In the genomic region with DNA sequence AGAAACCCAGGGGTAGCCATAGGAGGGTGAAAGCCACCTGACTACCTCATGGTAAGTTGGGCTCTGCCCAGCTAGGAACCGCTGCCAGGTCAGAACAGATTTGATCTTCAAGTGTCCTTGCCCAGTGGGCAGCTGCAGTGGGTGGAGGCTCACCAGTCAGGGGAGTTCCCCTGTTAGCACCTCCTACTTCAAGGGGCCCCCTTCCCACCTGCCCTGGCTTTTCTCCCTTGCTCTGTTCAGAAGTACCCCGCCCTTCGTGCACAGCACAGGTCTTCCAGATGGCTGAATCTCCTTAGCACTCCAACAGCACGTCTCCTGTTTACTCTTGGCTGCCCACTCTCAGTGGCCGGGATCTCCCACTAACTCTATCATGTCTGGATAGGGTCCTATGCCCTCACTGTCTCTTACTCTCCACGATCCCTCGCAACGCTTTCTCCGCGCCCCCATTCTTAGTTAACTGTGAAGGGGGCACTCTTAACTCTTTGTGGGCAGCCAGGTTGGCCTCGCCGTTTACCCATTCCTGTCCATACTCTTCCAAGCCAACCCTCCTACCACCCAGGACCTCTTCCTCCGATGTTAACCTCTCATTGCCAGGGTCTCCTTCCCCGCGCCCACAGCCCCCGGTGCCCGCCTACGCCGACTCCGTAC, we compare ENCODE assay signal across 7 mouse cellular contexts. TPM values are rescaled to one million over a fixed set of nuclear protein-coding genes. Genes with fewer than 3 reads are reported as not detected.
DNase-seq lines count a peak whose midpoint lies in the region; ATAC-seq and TF ChIP-seq lines count a peak whose summit lies in the region.

No protein-coding gene starts in this region.

- peaks cover 23% of the 10 kb centered on the region for H3K4me1 ChIP-seq in hindbrain, embryonic 15.5 days (replicated peaks)
- H3K4me1 ChIP-seq in limb, embryonic 11.5 days (ENCODE audit: control insufficient read depth, insufficient read depth, low read length) = peaks cover 4% of the 10 kb centered on the region; the same call in 1 of the 2 replicates
- peaks cover 40% of the 10 kb centered on the region for H3K4me1 ChIP-seq in midbrain, embryonic 10.5 days
- H3K4me1 ChIP-seq in spleen, adult 2 months (ENCODE audit: control insufficient read depth, insufficient read depth, insufficient read length) = peaks cover 3% of the 10 kb centered on the region; the same call in 1 of the 2 replicates

- H3K27me3 ChIP-seq in hindbrain, embryonic 15.5 days = no peaks in the 10 kb centered on the region
- H3K27me3 ChIP-seq in limb, embryonic 11.5 days (ENCODE audit: control insufficient read depth, insufficient read depth, low read length) = no peaks in the 10 kb centered on the region
- peaks cover 27% of the 10 kb centered on the region for H3K27me3 ChIP-seq in midbrain, embryonic 10.5 days (ENCODE audit: low read depth, poor library complexity, severe bottlenecking)
- H3K27me3 ChIP-seq in spleen, adult 2 months (ENCODE audit: control insufficient read depth, insufficient read depth, low read length) = no peaks in the 10 kb centered on the region

- peak overlapping the region; percentile 57 for H3K9ac ChIP-seq in hindbrain, embryonic 15.5 days
- peak overlapping the region; percentile 52 for H3K9ac ChIP-seq in limb, embryonic 11.5 days (ENCODE audit: low read length)

- TF ChIP-seq CTCF in gastrocnemius, adult 2 months (IDR thresholded peaks at IDR 0.05) = no peak
- no peak for TF ChIP-seq CTCF in spleen, adult 2 months (IDR thresholded peaks at IDR 0.05; ENCODE audit: extremely low read depth, insufficient read depth, insufficient read length, insufficient replicate concordance)

- H3K27ac ChIP-seq in gastrocnemius, adult 2 months = peak overlapping the region; percentile 98
- peak overlapping the region; percentile 70 for H3K27ac ChIP-seq in hindbrain, embryonic 15.5 days (replicated peaks)
- H3K27ac ChIP-seq in limb, embryonic 11.5 days (replicated peaks; ENCODE audit: low read depth, low read length) = no peak overlapping the region
- peak overlapping the region; percentile 74 for H3K27ac ChIP-seq in midbrain, embryonic 10.5 days (replicated peaks)
- no peak overlapping the region for H3K27ac ChIP-seq in spleen, adult 2 months (ENCODE audit: insufficient read depth, low read length)

- peak overlapping the region; percentile 92 for H3K4me2 ChIP-seq in hindbrain, embryonic 15.5 days
- H3K4me2 ChIP-seq in limb, embryonic 11.5 days (ENCODE audit: low read depth, severe bottlenecking) = peak overlapping the region; percentile 66

- H3K36me3 ChIP-seq in hindbrain, embryonic 15.5 days = peaks cover 5% of the 10 kb centered on the region; the same call in 1 of the 2 replicates
- no peaks in the 10 kb centered on the region; the same call in 1 of the 2 replicates for H3K36me3 ChIP-seq in limb, embryonic 11.5 days (ENCODE audit: control insufficient read depth, insufficient read depth, low read length)
- H3K36me3 ChIP-seq in midbrain, embryonic 10.5 days = no peaks in the 10 kb centered on the region
- H3K36me3 ChIP-seq in spleen, adult 2 months (ENCODE audit: control insufficient read depth, insufficient read depth, low read length) = no peaks in the 10 kb centered on the region

- H3K9me3 ChIP-seq in hindbrain, embryonic 15.5 days = no peaks in the 10 kb centered on the region
- no peaks in the 10 kb centered on the region for H3K9me3 ChIP-seq in limb, embryonic 11.5 days (ENCODE audit: control insufficient read depth, low read length)
- no peaks in the 10 kb centered on the region for H3K9me3 ChIP-seq in midbrain, embryonic 10.5 days (replicated peaks)

- peak; percentile 23 for ATAC-seq in hindbrain, embryonic 15.5 days (ENCODE audit: low FRiP score, low read depth)
- ATAC-seq in limb, embryonic 11.5 days (ENCODE audit: insufficient number of reproducible peaks, low FRiP score, low TSS enrichment, low read depth) = peak; percentile 5

- intact Hi-C loops in gastrocnemius, adult 2 months (cut with DNase I) = loop anchor here (2.0 to 10.0 kb wide), 2 partner anchors 62 to 176 kb away; no protein-coding TSS in a partner anchor

- WGBS in hindbrain, embryonic 15.5 days = 1% methylated on average over 20 of the region's 20 CpGs
- 1% methylated on average over 20 of the region's 20 CpGs for WGBS in limb, embryonic 11.5 days
- under 1% methylated on average over 20 of the region's 20 CpGs for WGBS in midbrain, embryonic 10.5 days
- WGBS in spleen, adult 2 months = 2% methylated on average over 20 of the region's 20 CpGs

- no peak for TF ChIP-seq POLR2A in spleen, adult 2 months (IDR thresholded peaks at IDR 0.05; ENCODE audit: low read depth, low read length)

- peak; percentile 82 for DNase-seq in adrenal gland, adult 2 months
- DNase-seq in cerebellum, adult 9-10 months = peak; percentile 92
- peak; percentile 94 for DNase-seq in gastrocnemius, adult 2 months
- peak; percentile 45 for DNase-seq in limb, embryonic 11.5 days (ENCODE audit: low spot score)
- DNase-seq in midbrain, embryonic 10.5 days (ENCODE audit: low spot score) = peak; percentile 29
- DNase-seq in spleen, adult 2 months (ENCODE audit: low read depth in 1 of 2, low spot score in 2 of 2) = no peak

- H3K4me3 ChIP-seq in gastrocnemius, adult 2 months = peak overlapping the region; percentile 92
- H3K4me3 ChIP-seq in hindbrain, embryonic 15.5 days = peak overlapping the region; percentile 77
- H3K4me3 ChIP-seq in limb, embryonic 11.5 days (ENCODE audit: low read depth, low read length) = peak overlapping the region; percentile 59
- H3K4me3 ChIP-seq in midbrain, embryonic 10.5 days = peak overlapping the region; percentile 76
- H3K4me3 ChIP-seq in spleen, adult 2 months (ENCODE audit: extremely low read depth, insufficient read depth, insufficient read length) = peak overlapping the region; percentile 90

RNA-seq across cellular contexts. Expression of gene Pdk2, which starts 0.5 kb away (rescaled TPM):
- total RNA-seq in adrenal gland, adult 2 months (2021) = 100 to 1,000 TPM in 1 of 2 experiments, 10 to 100 TPM in 1; 92.9 to 112 TPM
- 114 and 118 TPM in 2 replicates for polyA plus RNA-seq in adrenal gland, adult 2 months (2012; rRNA removed)
- 100 to 1,000 TPM; 471 to 485 TPM for total RNA-seq in gastrocnemius, adult 2 months (2021)
- 26.2 and 33.4 TPM in 2 replicates for polyA plus RNA-seq in hindbrain, embryonic 15.5 days (2015; fragmentation: Nextera tagmentation; extraction: Ambion mirVana)
- polyA plus RNA-seq in limb, embryonic 11.5 days (2014; fragmentation: Nextera tagmentation; extraction: Ambion mirVana) = 19.3 and 20.1 TPM in 2 replicates
- polyA plus RNA-seq in midbrain, embryonic 10.5 days (2016; fragmentation: Nextera tagmentation; extraction: Ambion mirVana) = 9.7 and 15.3 TPM in 2 replicates
- 12.6 and 13.8 TPM in 2 replicates for polyA plus RNA-seq in spleen, adult 2 months (2012; rRNA removed)

RNA-seq across cellular contexts. Expression of gene Samd14, which starts 30.9 kb away (rescaled TPM):
- 1 to 10 TPM; 2.5 to 4.5 TPM for total RNA-seq in adrenal gland, adult 2 months (2021)
- 12.9 and 13.5 TPM in 2 replicates for polyA plus RNA-seq in adrenal gland, adult 2 months (2012; rRNA removed)
- total RNA-seq in gastrocnemius, adult 2 months (2021) = under 1 TPM; 0.28 to 0.42 TPM
- 146 and 176 TPM in 2 replicates for polyA plus RNA-seq in hindbrain, embryonic 15.5 days (2015; fragmentation: Nextera tagmentation; extraction: Ambion mirVana)
- 34.1 and 35.6 TPM in 2 replicates for polyA plus RNA-seq in limb, embryonic 11.5 days (2014; fragmentation: Nextera tagmentation; extraction: Ambion mirVana)
- 40.8 and 58.6 TPM in 2 replicates for polyA plus RNA-seq in midbrain, embryonic 10.5 days (2016; fragmentation: Nextera tagmentation; extraction: Ambion mirVana)
- 19.3 and 23.7 TPM in 2 replicates for polyA plus RNA-seq in spleen, adult 2 months (2012; rRNA removed)

RNA-seq across cellular contexts. Expression of gene Itga3, which starts 36.0 kb away (rescaled TPM):
- total RNA-seq in adrenal gland, adult 2 months (2021) = 10 to 100 TPM; 37.8 to 54.0 TPM
- polyA plus RNA-seq in adrenal gland, adult 2 months (2012; rRNA removed) = 47.2 and 49.0 TPM in 2 replicates
- 1 to 10 TPM; 4.3 to 5.2 TPM for total RNA-seq in gastrocnemius, adult 2 months (2021)
- 17.9 and 19.8 TPM in 2 replicates for polyA plus RNA-seq in hindbrain, embryonic 15.5 days (2015; fragmentation: Nextera tagmentation; extraction: Ambion mirVana)
- 5.7 and 6.8 TPM in 2 replicates for polyA plus RNA-seq in limb, embryonic 11.5 days (2014; fragmentation: Nextera tagmentation; extraction: Ambion mirVana)
- 5.1 and 5.4 TPM in 2 replicates for polyA plus RNA-seq in midbrain, embryonic 10.5 days (2016; fragmentation: Nextera tagmentation; extraction: Ambion mirVana)
- 12.7 and 13.9 TPM in 2 replicates for polyA plus RNA-seq in spleen, adult 2 months (2012; rRNA removed)

RNA-seq across cellular contexts. Expression of gene Ppp1r9b, which starts 49.8 kb away (rescaled TPM):
- 100 to 1,000 TPM; 101 to 148 TPM for total RNA-seq in adrenal gland, adult 2 months (2021)
- 61.6 and 64.6 TPM in 2 replicates for polyA plus RNA-seq in adrenal gland, adult 2 months (2012; rRNA removed)
- 10 to 100 TPM; 18.3 to 25.7 TPM for total RNA-seq in gastrocnemius, adult 2 months (2021)
- polyA plus RNA-seq in hindbrain, embryonic 15.5 days (2015; fragmentation: Nextera tagmentation; extraction: Ambion mirVana) = 20.7 and 21.4 TPM in 2 replicates
- 14.4 and 14.8 TPM in 2 replicates for polyA plus RNA-seq in limb, embryonic 11.5 days (2014; fragmentation: Nextera tagmentation; extraction: Ambion mirVana)
- polyA plus RNA-seq in midbrain, embryonic 10.5 days (2016; fragmentation: Nextera tagmentation; extraction: Ambion mirVana) = 8.6 and 9.0 TPM in 2 replicates
- 51.9 and 54.5 TPM in 2 replicates for polyA plus RNA-seq in spleen, adult 2 months (2012; rRNA removed)

Comparison
In these comparisons a context has a peak if more than half of its experiments do, and no peak if none do; other contexts are left out.
1. DNase-seq: peak in adrenal gland, adult 2 months (single experiment), cerebellum, adult 9-10 months (single experiment), gastrocnemius, adult 2 months (single experiment), limb, embryonic 11.5 days (single experiment) and midbrain, embryonic 10.5 days (single experiment); none in spleen, adult 2 months (0 of 2).
2. H3K27ac ChIP-seq: peak in gastrocnemius, adult 2 months (single experiment), hindbrain, embryonic 15.5 days (single experiment) and midbrain, embryonic 10.5 days (single experiment); none in limb, embryonic 11.5 days (single experiment) and spleen, adult 2 months (single experiment).
3. Peak in every context shown above with its lines, with median percentiles within 50 percentile points of each other: H3K4me3 ChIP-seq.